Mouse (Mus musculus): ENCODE data around the gene Gorasp1. TPM values are rescaled to one million over a fixed set of nuclear protein-coding genes. Genes with fewer than 3 reads are reported as not detected.

Gene Gorasp1
- polyA plus RNA-seq, 1 experiment from 2014 or later = 29.9 TPM

- Histone ChIP-seq H3K27ac (no peak overlapping the region), H3K9me3 (no peaks in the 10 kb centered on the region), H3K4me3 (no peak overlapping the region), H3K4me1 (no peaks in the 10 kb centered on the region), H3K27me3 (ENCODE audit: poor library complexity, severe bottlenecking) (no peaks in the 10 kb centered on the region), H3K36me3 (replicated peaks) (peaks cover 65% of the 10 kb centered on the region)
- no peak for DNase-seq (ENCODE audit: extremely low spot score, low spot score)
- 86% methylated on average over 12 of the region's 12 CpGs for WGBS
These were observed 34.8 kb downstream of the Gorasp1 start for GRCm38 (mm10) chr9:119902410-119903151.

- DNase-seq (ENCODE audit: extremely low spot score, low spot score) = no peak
- peaks cover 34% of the 10 kb centered on the region for H3K36me3 ChIP-seq (replicated peaks)
- peaks cover 16% of the 10 kb centered on the region for H3K4me1 ChIP-seq
- H3K27me3 ChIP-seq (ENCODE audit: poor library complexity, severe bottlenecking) = no peaks in the 10 kb centered on the region
- H3K4me3 ChIP-seq = no peak overlapping the region
- no peaks in the 10 kb centered on the region for H3K9me3 ChIP-seq
- WGBS = 91% methylated on average over 2 of the region's 2 CpGs
- no peak overlapping the region for H3K27ac ChIP-seq
These were observed 37.9 kb downstream of the Gorasp1 start for GRCm38 (mm10) chr9:119899446-119899845.

- Histone ChIP-seq H3K27ac (peak overlapping the region; percentile 93), H3K4me3 (peak overlapping the region; percentile 100), H3K9me3 (no peaks in the 10 kb centered on the region), H3K27me3 (ENCODE audit: poor library complexity, severe bottlenecking) (no peaks in the 10 kb centered on the region), H3K4me1 (peaks cover 28% of the 10 kb centered on the region), H3K36me3 (replicated peaks) (peaks cover 5% of the 10 kb centered on the region; the same call in 1 of the 2 replicates)
- WGBS = 1% methylated on average over 65 of the region's 71 CpGs
- DNase-seq (ENCODE audit: extremely low spot score, low spot score) = no peak
These were observed 42.2 kb downstream of the Gorasp1 start for GRCm38 (mm10) chr9:119895040-119895721.

- Histone ChIP-seq H3K9me3 (no peaks in the 10 kb centered on the region), H3K4me3 (peak within 1 kb of the TSS; percentile 100), H3K4me1 (peaks cover 35% of the 10 kb centered on the region), H3K36me3 (replicated peaks) (peaks cover 1% of the 10 kb centered on the region; the same call in 1 of the 2 replicates), H3K27ac (peak within 1 kb of the TSS; percentile 93), H3K27me3 (ENCODE audit: poor library complexity, severe bottlenecking) (no peaks in the 10 kb centered on the region)
- 3% methylated on average over 34 of the region's 34 CpGs for WGBS
- DNase-seq (ENCODE audit: extremely low spot score, low spot score) = peak; percentile 98
These were observed 42.9 kb downstream of the Gorasp1 start, which contains the start of gene Wdr48 for GRCm38 (mm10) chr9:119894339-119895009. Gene Wdr48 (plus strand): TSS chr9:119894878.

GRCm38 (mm10) chr9:119893881-119894280, 43.5 kb downstream of the Gorasp1 start:
- Histone ChIP-seq H3K9me3 (no peaks in the 10 kb centered on the region), H3K4me3 (peak overlapping the region; percentile 100), H3K4me1 (peaks cover 41% of the 10 kb centered on the region), H3K27ac (peak overlapping the region; percentile 93), H3K36me3 (replicated peaks) (no peaks in the 10 kb centered on the region; the same call in 1 of the 2 replicates), H3K27me3 (ENCODE audit: poor library complexity, severe bottlenecking) (no peaks in the 10 kb centered on the region)
- 86% methylated on average over 5 of the region's 5 CpGs for WGBS
- DNase-seq (ENCODE audit: extremely low spot score, low spot score) = no peak

GRCm38 (mm10) chr9:119890692-119891091, 46.7 kb downstream of the Gorasp1 start:
- Histone ChIP-seq H3K4me3 (no peak overlapping the region), H3K4me1 (peaks cover 53% of the 10 kb centered on the region), H3K9me3 (no peaks in the 10 kb centered on the region), H3K27ac (no peak overlapping the region), H3K27me3 (ENCODE audit: poor library complexity, severe bottlenecking) (no peaks in the 10 kb centered on the region), H3K36me3 (replicated peaks) (no peaks in the 10 kb centered on the region)
- 41% methylated on average over 2 of the region's 2 CpGs for WGBS
- peak; percentile 37 for DNase-seq (ENCODE audit: extremely low spot score, low spot score)

GRCm38 (mm10) chr9:119889446-119889845, 47.9 kb downstream of the Gorasp1 start:
- Histone ChIP-seq H3K4me3 (peak overlapping the region; percentile 24), H3K36me3 (replicated peaks) (no peaks in the 10 kb centered on the region), H3K27me3 (ENCODE audit: poor library complexity, severe bottlenecking) (no peaks in the 10 kb centered on the region), H3K27ac (peak overlapping the region; percentile 90), H3K9me3 (no peaks in the 10 kb centered on the region), H3K4me1 (peaks cover 45% of the 10 kb centered on the region)
- peak; percentile 32 for DNase-seq (ENCODE audit: extremely low spot score, low spot score)
- 65% methylated on average over 9 of the region's 9 CpGs for whole genome bisulfite sequencing

- DNase-seq (ENCODE audit: extremely low spot score, low spot score) = peak; percentile 85
- Histone ChIP-seq H3K27me3 (ENCODE audit: poor library complexity, severe bottlenecking) (no peaks in the 10 kb centered on the region), H3K4me3 (0 out of 2 replicates have a peak overlapping the region, but pooled peaks have one; percentile 24), H3K4me1 (peaks cover 39% of the 10 kb centered on the region), H3K9me3 (no peaks in the 10 kb centered on the region), H3K27ac (peak overlapping the region; percentile 90), H3K36me3 (replicated peaks) (no peaks in the 10 kb centered on the region)
- 23% methylated on average over 2 of the region's 2 CpGs for WGBS
These were observed 48.5 kb downstream of the Gorasp1 start for GRCm38 (mm10) chr9:119888843-119889246.

- H3K36me3 ChIP-seq (replicated peaks) = no peaks in the 10 kb centered on the region
- 78% methylated on average over 4 of the region's 4 CpGs for WGBS
- H3K9me3 ChIP-seq = no peaks in the 10 kb centered on the region
- no peak for DNase-seq (ENCODE audit: extremely low spot score, low spot score)
- peaks cover 38% of the 10 kb centered on the region for H3K4me1 ChIP-seq
- no peaks in the 10 kb centered on the region for H3K27me3 ChIP-seq (ENCODE audit: poor library complexity, severe bottlenecking)
- peak overlapping the region; percentile 90 for H3K27ac ChIP-seq
- H3K4me3 ChIP-seq = no peak overlapping the region
These were observed 50.0 kb downstream of the Gorasp1 start for GRCm38 (mm10) chr9:119887144-119887901.

Other genes starting within 250 kb of the Gorasp1 start
- gene Scn10a, start 218.2 kb downstream of the Gorasp1 start, polyA plus RNA-seq (2016; fragmentation: Nextera tagmentation; extraction: Ambion mirVana) = not detected in 2 replicates
- gene Scn11a, start 112.1 kb downstream of the Gorasp1 start, polyA plus RNA-seq (2016; fragmentation: Nextera tagmentation; extraction: Ambion mirVana) = 0.78 and 1.3 TPM in 2 replicates
- 71.6 and 74.4 TPM in 2 replicates for gene Wdr48, start 42.7 kb downstream of the Gorasp1 start, polyA plus RNA-seq (2016; fragmentation: Nextera tagmentation; extraction: Ambion mirVana)
- gene Ttc21a, start within 50 bp of the Gorasp1 start, polyA plus RNA-seq (2016; fragmentation: Nextera tagmentation; extraction: Ambion mirVana) = 0.31 and 0.42 TPM in 2 replicates
- 3.3 and 4.2 TPM in 2 replicates for gene Csrnp1, start 47.1 kb upstream of the Gorasp1 start, polyA plus RNA-seq (2016; fragmentation: Nextera tagmentation; extraction: Ambion mirVana)
- gene Xirp1, start 86.0 kb upstream of the Gorasp1 start, polyA plus RNA-seq (2016; fragmentation: Nextera tagmentation; extraction: Ambion mirVana) = not detected in 2 replicates
- gene Cx3cr1, start 132.3 kb upstream of the Gorasp1 start, polyA plus RNA-seq (2016; fragmentation: Nextera tagmentation; extraction: Ambion mirVana) = 4.7 and 4.8 TPM in 2 replicates
- gene Ccr8, start 154.5 kb upstream of the Gorasp1 start, polyA plus RNA-seq (2016; fragmentation: Nextera tagmentation; extraction: Ambion mirVana) = not detected in 2 replicates
- 40.8 and 44.3 TPM in 2 replicates for gene Slc25a38, start 172.8 kb upstream of the Gorasp1 start, polyA plus RNA-seq (2016; fragmentation: Nextera tagmentation; extraction: Ambion mirVana)
- 1,594 and 1,616 TPM in 2 replicates for gene Rpsa, start 190.1 kb upstream of the Gorasp1 start, polyA plus RNA-seq (2016; fragmentation: Nextera tagmentation; extraction: Ambion mirVana)
- 1.7 and 1.9 TPM in 2 replicates for gene Mobp, start 212.1 kb upstream of the Gorasp1 start, polyA plus RNA-seq (2016; fragmentation: Nextera tagmentation; extraction: Ambion mirVana)

Measured in forebrain, embryonic 10.5 days (tissue).